Mouse (Mus musculus) T-helper 17 cell (primary cell): Measurements from ENCODE around the gene Jazf1.

Experiments used
- in situ Hi-C, 2 experiments: fragments of 300-600 bp; cut with MboI, MseI; formaldehyde crosslinking; loops; 1 replicate in 1 of 2; 2 replicates in 1 of 2; pipeline ENCODE4 v1.15.1; 2025; ENCODE audit warnings: high pct_unique_total_duplicates in 2 of 2

Jazf1 gene

DNA sequence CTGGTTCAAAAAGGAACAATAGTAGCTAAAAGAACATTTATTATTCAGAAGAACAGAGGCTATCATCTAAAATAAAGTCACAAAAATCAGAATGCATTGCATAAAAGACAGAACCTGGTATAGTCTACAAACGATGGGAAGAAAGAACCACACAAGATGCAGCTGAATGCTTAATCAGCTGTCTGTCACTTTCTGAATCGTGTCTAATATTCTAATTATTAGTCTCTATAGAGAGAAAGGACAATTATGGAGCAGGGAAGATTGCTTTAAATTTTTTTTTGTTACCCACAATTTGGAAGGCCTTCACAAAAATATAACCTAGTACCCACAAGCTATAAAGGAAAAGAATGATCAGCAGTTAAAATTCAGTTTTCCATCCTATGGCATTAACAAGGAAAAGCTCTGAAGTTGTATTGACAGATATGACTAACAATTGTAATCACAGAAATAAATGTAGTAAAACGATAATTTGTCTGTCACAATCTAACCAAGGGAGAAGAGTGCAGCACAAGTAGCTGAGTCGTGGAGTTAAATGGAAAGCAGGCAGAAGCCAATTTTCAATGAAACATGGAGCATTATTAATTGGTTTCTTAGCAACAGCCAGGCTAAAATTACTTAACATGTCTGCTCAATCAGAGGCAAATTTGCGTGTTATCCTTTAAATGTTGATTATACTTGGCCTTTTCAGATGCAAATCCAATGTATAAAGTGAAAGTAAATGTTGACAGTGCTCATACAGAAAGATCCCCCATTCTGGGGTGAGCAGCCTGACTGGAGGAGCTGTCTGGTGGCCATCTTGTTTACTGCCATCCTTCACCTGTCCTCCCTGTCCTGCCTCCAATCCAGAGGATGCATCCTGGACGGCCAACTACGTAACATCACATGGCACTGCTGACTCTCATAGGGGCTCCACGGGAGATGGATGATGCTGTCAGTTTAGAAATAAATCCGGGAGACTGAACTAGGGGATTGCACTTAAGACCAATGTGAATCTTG lies 53.7 kb downstream of the Jazf1 start:
- in situ Hi-C loops: no loop called here

DNA sequence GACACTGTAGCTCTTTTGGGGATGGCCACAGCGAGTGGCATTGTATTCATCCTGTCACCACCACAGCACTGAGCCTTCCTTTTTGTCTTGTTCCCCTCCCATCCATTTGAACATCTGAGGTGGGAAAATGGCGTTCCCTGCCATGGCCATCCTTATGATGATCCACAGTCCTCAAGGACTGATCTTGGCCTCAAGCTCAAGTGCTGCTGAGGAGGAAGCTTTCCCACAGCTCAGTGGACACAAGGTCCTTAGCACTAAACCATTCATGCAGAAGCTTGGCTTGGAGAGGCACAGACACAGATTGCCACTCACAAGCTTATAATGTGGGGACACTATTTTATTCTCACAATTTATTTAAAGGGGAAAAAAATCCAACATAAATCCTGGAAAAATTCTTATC lies 58.1 kb downstream of the Jazf1 start:
- in situ Hi-C loops: no loop called here

DNA sequence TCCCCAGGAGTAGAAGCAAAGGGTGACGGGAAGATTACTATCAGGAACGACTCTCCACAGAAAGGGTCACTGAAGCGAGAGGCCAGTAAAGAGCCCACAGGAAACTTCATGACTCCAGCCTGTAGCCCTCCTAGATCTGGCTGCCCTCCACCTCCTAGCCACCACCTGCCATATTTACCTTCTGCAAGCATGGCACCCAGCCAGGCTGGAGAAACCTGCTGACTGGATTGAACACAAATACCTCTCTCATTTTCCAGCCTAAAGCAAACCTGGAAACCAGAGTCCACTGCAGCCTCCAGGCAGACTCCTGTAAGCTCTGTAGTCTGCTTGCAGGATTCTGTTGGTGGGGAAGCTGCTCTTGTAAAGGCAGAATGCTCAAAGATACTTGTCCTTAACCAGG lies 62.4 kb downstream of the Jazf1 start:
- in situ Hi-C loops: no loop called here

DNA sequence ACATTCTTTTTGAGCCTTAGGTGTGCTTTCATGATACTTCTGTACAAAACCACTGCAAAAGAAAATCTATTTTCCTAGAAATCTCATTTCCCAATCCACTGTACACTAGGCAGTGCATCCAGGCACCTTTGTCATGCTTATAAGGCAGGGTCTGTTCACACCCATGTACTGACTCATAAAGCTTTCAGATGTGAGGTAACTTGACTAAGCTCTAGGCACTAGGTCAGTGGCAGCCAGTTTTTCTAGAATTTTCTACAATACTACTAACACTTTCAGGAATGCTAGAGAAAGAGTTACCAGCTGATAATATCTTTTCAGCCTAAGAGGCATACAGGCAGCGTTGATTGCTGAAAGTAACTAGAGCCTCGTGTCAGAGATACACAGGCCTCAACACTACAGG lies 62.9 kb downstream of the Jazf1 start:
- in situ Hi-C loops: no loop called here

DNA sequence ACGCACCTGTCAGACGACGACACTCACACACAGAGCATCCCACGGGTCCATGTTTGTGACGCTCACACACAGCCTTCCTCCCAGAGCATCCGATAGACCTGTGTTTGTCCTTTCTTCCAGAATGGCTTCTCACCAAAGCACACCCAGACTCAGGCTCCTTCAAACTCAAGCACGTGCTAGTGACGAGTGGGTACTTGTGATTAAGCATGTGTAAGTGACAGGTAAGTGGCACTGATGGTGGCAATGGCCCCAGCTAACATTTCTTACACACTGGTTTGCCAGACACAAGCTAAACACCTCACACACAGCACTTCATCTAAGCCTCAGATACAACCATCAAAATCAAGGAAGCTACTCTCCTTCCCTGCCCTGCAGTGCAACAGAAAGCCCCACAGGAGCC lies 77.6 kb downstream of the Jazf1 start:
- in situ Hi-C loops: no loop called here

DNA sequence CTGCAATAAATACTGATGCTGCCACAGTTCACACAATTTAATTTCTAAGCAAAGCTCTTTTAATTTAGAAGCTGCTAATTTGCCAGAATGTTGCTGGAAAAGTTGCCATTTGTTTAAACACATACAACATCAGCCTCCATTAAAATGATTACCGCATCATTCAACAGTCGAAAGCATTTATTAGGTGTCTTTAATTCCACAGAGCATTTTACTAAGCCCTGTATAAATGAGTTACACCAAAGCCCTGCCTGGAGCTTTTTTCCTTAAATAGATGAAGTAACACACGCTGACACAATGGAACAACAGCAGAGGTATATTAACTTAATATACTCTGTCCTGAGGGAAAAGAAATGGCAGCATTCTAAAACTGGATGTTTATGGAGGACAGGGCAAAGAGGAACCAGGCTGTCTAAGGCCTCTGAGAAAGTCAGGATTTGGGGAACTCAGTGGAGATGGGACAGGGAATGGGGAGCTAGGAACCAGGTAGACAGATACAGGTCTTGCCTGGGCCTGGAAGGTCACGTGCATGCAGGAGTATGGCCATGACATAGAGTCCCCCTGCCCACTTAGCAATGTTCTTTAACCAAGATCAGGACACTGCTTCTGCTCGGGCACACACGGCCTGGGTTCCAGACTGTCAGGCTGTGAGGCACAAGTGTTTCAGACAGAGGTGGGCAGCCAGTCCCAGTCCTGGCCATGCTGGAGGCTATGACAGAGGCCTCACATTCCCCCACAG lies 80.4 kb downstream of the Jazf1 start:
- in situ Hi-C loops: no loop called here

DNA sequence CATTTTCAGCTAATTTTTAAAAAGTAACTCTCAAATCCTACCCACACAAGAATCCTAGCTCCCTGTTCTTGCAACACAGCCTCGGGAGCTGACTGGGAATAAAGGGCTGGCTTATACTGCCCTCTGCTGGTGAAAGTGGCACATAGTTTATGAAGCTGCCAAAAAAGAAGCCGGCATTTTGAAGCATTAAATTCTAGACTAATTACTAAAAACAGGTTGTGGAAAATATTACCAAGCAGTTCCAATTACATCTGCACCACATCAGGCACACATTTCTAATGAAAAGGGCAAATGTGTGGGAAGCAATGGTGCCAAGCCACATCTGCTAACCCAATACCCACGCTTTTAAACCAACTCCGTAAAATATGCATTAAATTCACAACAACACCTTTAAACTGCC lies 81.0 kb downstream of the Jazf1 start:
- in situ Hi-C loops: no loop called here

DNA sequence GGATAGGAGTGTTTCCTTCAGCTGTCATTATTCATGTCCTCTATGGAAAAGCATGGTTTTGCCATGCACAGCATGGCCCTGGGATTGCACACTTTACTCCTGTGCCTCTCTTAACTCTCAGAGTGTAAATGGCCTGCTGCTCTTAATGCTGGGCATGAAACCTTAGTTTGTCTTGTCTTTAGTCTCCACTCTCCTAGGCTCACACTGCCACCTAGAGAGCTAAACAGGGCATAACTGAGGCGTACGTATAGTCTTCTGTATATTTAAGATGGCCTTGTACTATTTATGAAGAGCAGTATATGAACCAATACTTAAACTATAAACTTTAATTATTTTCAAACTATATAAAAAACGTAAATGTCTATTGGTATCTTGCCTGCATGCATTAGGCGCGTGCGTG lies 86.3 kb downstream of the Jazf1 start:
- in situ Hi-C loops: loop anchor here in 1 of 2 experiments (5.0 kb wide), 1 partner anchor 40 kb away; no protein-coding TSS in a partner anchor

DNA sequence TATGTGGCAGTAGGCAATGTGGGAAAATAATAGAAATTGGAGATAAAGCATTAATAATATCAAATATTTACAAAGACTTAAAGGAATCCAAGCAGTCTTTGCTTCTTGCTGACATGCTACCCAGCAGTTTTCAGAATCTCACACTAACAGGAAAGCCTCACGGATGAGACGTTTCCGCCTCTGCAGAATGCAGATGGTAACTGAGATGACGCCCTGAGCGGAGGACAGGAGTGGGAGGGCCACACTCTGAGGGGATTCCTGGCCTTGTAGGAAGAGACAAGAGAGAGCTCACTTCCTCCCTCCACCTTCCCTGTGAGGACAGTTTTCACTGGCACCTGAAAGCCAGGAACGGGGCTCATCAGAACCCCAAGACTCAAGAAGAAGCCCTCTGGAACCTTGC lies 88.9 kb downstream of the Jazf1 start:
- in situ Hi-C loops: no loop called here

DNA sequence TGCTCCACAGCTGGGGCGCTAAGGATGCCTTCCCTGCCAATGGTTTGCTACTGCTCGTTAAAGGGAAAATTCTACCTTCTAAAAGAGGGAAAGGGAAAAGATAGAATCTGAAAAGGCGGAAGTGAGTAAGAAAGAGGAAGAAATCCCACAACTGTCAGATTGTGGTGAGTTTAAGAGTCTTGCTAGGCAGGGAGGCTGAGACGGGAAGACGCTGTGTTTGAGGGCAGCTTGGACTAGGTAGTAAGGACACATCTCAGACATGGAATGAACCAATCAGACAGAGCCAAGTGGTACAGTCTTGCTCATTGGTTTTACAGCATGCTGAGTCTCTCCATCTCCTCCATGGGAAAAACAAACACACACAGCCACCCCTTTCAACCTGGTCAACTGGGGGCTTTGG lies 95.1 kb downstream of the Jazf1 start:
- in situ Hi-C loops: no loop called here

DNA sequence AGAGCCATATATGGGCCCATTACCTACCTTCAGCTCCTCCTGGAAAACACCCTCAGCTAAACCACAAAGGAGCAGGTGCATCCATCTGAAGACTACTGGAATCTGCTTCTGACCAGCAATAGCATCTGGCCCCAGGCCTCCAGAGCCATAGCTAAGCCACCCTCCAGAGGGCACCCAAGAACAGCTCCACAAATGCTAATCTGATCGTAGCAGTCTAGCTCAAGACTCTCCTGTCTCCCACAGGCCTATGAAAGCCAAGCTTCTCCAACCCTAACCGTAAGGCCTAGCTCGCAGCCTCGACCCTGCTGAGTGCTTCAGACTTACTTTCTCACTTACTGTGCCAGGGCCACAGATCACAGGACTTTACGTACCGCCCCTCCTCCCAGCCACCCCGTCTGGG lies 96.3 kb downstream of the Jazf1 start:
- in situ Hi-C loops: no loop called here

DNA sequence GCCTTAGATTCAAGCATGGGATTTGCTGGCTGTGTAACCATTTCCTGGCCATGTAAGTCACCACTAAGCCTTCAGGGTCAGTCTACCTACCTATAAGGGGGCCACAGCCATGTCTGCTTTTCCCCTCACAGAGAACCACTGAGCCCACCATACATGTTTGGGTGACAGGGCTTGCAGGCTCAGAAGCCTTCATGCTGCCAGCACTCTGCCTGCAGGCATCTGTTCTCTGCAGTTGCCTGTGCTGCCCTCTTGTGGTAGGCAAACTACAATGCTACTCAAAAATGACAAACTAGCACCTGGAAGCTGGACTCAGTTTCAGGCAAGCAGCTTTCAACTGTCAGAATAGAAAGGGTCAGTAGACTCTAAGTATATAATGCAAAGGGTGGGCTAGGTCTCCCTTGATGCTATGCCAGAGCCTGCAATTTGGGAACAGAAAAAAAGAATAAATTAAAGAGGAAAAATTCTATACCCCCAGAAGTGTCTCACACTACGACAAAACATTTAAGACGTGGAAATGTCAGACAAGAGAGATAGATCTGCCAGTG lies 98.6 kb downstream of the Jazf1 start:
- in situ Hi-C loops: no loop called here

DNA sequence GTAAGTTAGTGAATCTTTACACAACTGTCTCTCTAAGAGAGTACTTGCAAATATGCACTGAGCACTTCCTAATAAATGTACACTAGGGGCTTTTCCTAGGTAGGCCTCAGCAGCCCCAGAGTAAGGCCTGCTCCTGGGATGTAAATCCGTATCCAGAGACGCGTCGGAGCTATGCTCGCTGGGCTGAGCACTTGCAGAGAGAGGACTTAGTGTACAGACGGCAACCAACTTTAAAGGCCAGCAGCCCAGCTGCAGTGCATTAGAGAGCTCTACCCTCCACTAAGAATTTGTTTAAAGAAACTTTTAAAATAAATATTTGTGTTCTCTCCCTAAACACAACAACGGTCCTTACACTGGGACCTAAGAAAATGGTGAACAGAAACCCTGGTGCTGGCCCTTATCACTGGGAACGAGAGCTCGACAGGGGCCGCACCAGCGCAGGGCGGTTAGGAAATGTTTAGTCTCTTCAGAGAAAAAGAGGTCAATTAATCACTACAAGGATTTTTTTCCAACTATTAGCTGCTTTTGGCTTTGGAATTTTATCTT lies 100.0 kb downstream of the Jazf1 start:
- in situ Hi-C loops: no loop called here

DNA sequence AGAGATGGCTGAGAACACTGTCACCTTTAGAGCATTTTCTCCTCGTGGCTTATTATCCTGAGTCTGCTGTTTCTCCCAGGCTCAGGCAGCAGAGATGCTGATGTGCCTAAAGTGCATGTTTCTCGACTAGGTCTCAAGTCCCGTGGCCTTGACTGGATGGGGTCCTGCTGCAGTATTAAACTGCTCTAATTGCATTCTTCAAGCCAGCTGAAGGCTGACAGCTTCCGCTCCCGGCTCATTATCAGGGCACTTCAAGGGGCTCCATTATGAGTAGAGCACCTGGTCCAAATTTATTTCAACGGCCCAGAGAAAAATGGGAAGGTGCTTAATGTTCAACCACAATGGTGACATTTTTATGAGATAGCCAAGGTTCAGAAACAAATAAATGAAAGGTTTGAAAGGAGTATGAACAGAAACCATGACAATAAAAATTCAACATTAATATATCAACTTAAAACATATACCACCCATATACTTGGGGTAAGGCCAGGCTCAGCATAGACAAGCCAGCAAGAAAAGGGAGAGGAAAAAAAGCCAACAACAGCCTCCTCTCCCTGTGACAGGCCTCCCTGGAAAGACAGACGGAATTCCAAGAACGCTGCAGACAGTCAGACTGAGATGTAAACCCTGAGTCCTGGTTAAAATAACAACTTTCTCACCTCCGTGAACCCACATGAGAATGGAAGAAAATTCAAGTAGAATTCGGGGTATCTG lies 100.7 kb downstream of the Jazf1 start:
- in situ Hi-C loops: no loop called here

DNA sequence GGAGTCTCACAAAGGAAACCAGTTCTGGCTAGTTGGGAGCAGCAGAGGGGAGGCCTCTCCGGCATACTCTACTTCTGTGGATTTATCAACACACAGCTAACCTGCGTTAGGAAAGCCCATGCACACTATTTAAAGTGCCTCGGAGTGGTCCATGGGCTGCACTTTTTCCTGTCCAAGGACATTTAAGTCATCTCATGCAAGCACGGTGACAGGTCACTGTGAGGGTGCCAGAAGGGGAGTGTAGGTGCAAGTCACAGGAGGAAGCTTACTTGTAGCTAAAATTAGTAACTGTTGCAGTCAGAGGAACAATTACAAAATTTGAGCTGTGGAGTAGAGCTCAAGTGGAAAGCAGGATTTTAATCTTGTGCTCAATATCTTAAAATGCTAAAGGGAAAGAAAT lies 102.4 kb downstream of the Jazf1 start:
- in situ Hi-C loops: no loop called here

DNA sequence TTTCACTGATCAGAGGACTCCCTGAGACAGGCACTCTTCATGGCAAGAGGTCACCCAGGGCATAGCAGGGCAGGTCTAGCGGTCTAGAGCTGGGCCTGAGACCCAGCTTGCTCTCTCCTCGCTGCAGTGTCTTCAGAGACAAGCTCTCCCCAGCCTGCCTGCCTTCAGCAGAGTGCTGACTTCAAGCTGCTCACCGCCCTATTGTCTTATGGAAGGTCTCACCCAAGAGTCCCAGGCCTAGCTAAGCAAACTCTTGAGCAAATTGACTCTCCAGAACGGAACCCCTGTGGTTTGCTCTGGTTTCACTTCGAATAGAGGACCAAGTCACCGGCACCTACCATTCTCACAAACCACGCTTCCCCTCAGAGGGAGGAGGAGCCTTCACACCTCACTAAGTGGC lies 103.1 kb downstream of the Jazf1 start:
- in situ Hi-C loops: no loop called here

DNA sequence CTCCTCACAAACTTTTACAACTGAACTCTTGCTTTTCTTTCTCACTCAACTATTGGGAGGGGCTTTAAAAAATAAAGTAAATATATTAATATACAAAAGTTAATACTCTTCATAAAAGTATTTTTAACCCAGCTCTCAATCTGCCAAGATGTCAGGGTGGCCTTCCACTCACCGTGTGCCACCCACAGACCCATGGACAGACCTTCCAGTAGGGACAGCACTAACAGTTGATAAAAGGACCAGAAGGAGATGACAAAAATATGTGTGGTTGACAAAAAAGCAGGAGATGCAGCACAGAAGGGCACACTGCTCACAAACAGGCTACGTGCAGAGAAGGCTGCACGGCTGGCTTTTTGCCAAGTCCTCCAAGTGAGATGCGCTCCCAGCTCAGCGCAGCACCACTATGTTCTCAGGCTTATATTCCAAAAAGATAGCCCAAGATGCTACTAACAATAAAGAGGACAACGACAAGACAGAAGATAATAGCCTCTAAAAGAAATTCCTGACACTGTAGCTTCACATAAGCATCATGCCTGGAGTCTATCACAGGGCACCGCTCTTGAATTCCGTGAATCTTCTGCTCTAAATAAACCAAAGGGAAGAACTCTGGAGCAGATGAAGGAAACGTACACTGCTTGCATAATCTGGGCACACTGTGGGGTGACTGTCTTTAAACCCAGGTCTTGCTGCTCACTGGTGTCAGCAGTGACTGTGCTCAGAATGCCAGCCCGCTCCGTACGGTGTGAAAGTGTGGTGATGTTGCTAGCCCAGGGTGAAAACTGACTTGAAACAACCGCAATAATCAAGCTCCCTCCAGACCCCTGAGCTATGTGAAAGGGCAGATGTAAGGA lies 104.4 kb downstream of the Jazf1 start:
- in situ Hi-C loops: no loop called here

DNA sequence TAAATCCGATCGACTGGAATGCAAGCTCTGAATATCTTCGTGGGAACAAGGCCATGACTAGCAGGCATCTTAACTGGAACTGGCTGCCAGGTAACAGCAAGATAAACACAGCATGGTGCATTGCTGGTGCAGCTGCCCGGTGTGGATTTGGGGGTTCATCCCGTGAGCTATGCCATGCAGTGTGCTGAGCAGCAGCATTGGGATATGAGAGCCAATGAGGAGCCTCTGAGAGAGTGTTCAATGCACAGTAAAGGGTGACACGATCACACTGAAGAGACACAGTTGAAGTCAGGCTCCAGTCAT lies 105.0 kb downstream of the Jazf1 start:
- in situ Hi-C loops: no loop called here

DNA sequence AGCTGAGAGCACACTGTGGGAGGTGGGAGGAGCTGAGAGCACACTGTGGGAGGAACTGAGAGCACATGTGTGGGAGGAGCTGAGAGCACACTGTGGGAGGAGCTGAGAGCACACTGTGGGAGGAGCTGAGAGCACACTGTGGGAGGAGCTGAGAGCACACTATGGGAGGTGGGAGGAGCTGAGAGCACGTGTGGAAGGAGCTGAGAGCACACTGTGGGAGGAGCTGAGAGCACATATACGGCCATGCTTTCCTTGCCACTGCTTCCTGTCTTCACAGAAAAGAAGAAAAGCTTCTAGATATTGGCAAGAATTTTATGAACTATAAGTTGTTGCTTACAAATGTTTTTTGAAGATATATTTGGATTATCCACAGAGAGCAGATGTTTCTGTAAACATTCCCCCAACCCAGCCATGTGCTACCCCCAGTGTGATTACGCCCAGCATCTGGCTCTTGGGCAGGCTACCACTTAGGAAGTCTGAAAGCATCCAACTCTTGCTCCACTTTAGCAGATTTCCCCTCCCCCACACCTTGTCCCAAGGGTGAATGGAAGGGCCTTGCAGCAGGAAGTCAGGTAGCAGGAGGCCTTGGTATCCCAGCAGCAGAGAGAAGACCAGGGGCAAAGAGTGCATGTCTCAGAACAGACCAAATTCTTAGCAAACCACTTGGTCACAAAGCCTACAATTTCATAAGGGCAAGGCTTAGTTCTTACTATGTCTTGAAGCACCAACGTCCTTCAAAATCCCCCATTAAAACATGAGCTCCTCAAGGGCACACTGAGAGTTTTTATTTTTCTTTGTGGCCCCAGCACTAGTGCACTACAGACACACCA lies 105.6 kb downstream of the Jazf1 start:
- in situ Hi-C loops: no loop called here
